Mouse (Mus musculus) erythroblast, embryonic 14.5 days (primary cell): ENCODE results near the gene Nrbp1. TPM values are rescaled to one million over a fixed set of nuclear protein-coding genes. Genes with fewer than 3 reads are reported as not detected.

Source experiments
- H3K27me3 ChIP-seq: 2 replicates; pipeline ENCODE4 v1.6.1; 2012; ENCODE audit warnings: inconsistent platforms; ENCODE audit not compliant: control insufficient read depth
- H3K36me3 ChIP-seq: 2 replicates; pipeline ENCODE4 v1.6.1; 2012; ENCODE audit warnings: mild to moderate bottlenecking, inconsistent platforms; ENCODE audit not compliant: control insufficient read depth
- H3K4me1 ChIP-seq: 2 replicates; pipeline ENCODE4 v1.6.1; 2012; ENCODE audit warnings: inconsistent platforms; ENCODE audit not compliant: control insufficient read depth
- H3K4me3 ChIP-seq: replicated peaks from 2 replicates; pipeline ENCODE3; 2012; ENCODE audit warnings: moderate library complexity, mild to moderate bottlenecking, inconsistent platforms
- H3K9me3 ChIP-seq: 2 replicates; pipeline ENCODE4 v1.6.1; 2012; ENCODE audit warnings: low read length, inconsistent platforms, mixed read lengths; ENCODE audit not compliant: control insufficient read depth
- GATA1 ChIP-seq: IDR thresholded peaks from 2 replicates; pipeline ENCODE4 v1.6.1; 2012; ENCODE audit warnings: low read length, inconsistent platforms, mixed read lengths
- TAL1 ChIP-seq: IDR thresholded peaks from 3 replicates; pipeline ENCODE4 v1.6.1; 2012; ENCODE audit warnings: low read length, inconsistent platforms, mixed read lengths
- polyA plus RNA-seq: library from polyadenylated mRNA; stranded (reverse); fragments of >175 nt; gene quantifications from 2 replicates; pipeline ENCODE4 v1.2.3, GENCODE M21; 2012

Nrbp1 gene
- polyA plus RNA-seq, 1 experiment = 2.6 TPM

GRCm38 (mm10) chr5:31253806-31254205, 13.1 kb downstream of the Nrbp1 start:
- H3K27me3 ChIP-seq = no peaks in the 10 kb centered on the region
- no peaks in the 10 kb centered on the region for H3K9me3 ChIP-seq
- no peak overlapping the region for H3K4me3 ChIP-seq
- H3K4me1 ChIP-seq = peaks cover 21% of the 10 kb centered on the region
- H3K36me3 ChIP-seq = peaks cover 59% of the 10 kb centered on the region
- no peak for TF ChIP-seq GATA1
- TF ChIP-seq TAL1 = no peak

GRCm38 (mm10) chr5:31254452-31254851, 13.8 kb downstream of the Nrbp1 start:
- no peaks in the 10 kb centered on the region for H3K9me3 ChIP-seq

GRCm38 (mm10) chr5:31254901-31255300, 14.2 kb downstream of the Nrbp1 start:
- Histone ChIP-seq H3K27me3 (no peaks in the 10 kb centered on the region), H3K4me3 (no peak overlapping the region), H3K4me1 (peaks cover 21% of the 10 kb centered on the region), H3K36me3 (peaks cover 48% of the 10 kb centered on the region), H3K9me3 (no peaks in the 10 kb centered on the region)
- TF ChIP-seq GATA1 (no peak), TAL1 (no peak)

More at GRCm38 (mm10) chr5:31254452-31254851, 13.8 kb downstream of the Nrbp1 start:
- Histone ChIP-seq H3K36me3 (peaks cover 52% of the 10 kb centered on the region), H3K4me3 (no peak overlapping the region), H3K27me3 (no peaks in the 10 kb centered on the region), H3K4me1 (peaks cover 21% of the 10 kb centered on the region)
- TF ChIP-seq GATA1 = no peak
- no peak for TF ChIP-seq TAL1

- no peaks in the 10 kb centered on the region for H3K27me3 ChIP-seq
- TF ChIP-seq GATA1 = no peak
- TF ChIP-seq TAL1 = no peak
- no peaks in the 10 kb centered on the region for H3K9me3 ChIP-seq
- peaks cover 43% of the 10 kb centered on the region for H3K36me3 ChIP-seq
- no peak overlapping the region for H3K4me3 ChIP-seq
- H3K4me1 ChIP-seq = peaks cover 21% of the 10 kb centered on the region
These were observed 14.7 kb downstream of the Nrbp1 start for GRCm38 (mm10) chr5:31255381-31255780.

GRCm38 (mm10) chr5:31255971-31256370, 15.3 kb downstream of the Nrbp1 start:
- Histone ChIP-seq H3K9me3 (no peaks in the 10 kb centered on the region), H3K4me1 (peaks cover 21% of the 10 kb centered on the region), H3K4me3 (no peak overlapping the region), H3K36me3 (peaks cover 37% of the 10 kb centered on the region), H3K27me3 (no peaks in the 10 kb centered on the region)
- TF ChIP-seq TAL1 (no peak), GATA1 (no peak)

- Histone ChIP-seq H3K27me3 (no peaks in the 10 kb centered on the region), H3K4me3 (no peak overlapping the region), H3K9me3 (no peaks in the 10 kb centered on the region), H3K36me3 (peaks cover 20% of the 10 kb centered on the region), H3K4me1 (peaks cover 10% of the 10 kb centered on the region)
- TF ChIP-seq TAL1 = no peak
- no peak for TF ChIP-seq GATA1
These were observed 17.0 kb downstream of the Nrbp1 start for GRCm38 (mm10) chr5:31257616-31258015.

- H3K9me3 ChIP-seq = no peaks in the 10 kb centered on the region
- H3K27me3 ChIP-seq = no peaks in the 10 kb centered on the region
- H3K36me3 ChIP-seq = peaks cover 12% of the 10 kb centered on the region; the same call in 1 of the 2 replicates
- no peaks in the 10 kb centered on the region for H3K4me1 ChIP-seq
- TF ChIP-seq TAL1 (no peak), GATA1 (no peak)
- H3K4me3 ChIP-seq = no peak overlapping the region
These were observed 25.4 kb downstream of the Nrbp1 start for GRCm38 (mm10) chr5:31266101-31266500.

- TF ChIP-seq TAL1 = no peak
- TF ChIP-seq GATA1 = no peak
- Histone ChIP-seq H3K9me3 (no peaks in the 10 kb centered on the region), H3K4me3 (no peak overlapping the region), H3K36me3 (peaks cover 12% of the 10 kb centered on the region; the same call in 1 of the 2 replicates), H3K4me1 (no peaks in the 10 kb centered on the region), H3K27me3 (no peaks in the 10 kb centered on the region)
These were observed 27.0 kb downstream of the Nrbp1 start for GRCm38 (mm10) chr5:31267686-31268085.

GRCm38 (mm10) chr5:31273018-31273417, 32.4 kb downstream of the Nrbp1 start:
- H3K4me3 ChIP-seq = no peak overlapping the region
- H3K9me3 ChIP-seq = no peaks in the 10 kb centered on the region
- no peaks in the 10 kb centered on the region; the same call in 1 of the 2 replicates for H3K36me3 ChIP-seq
- H3K4me1 ChIP-seq = no peaks in the 10 kb centered on the region
- H3K27me3 ChIP-seq = no peaks in the 10 kb centered on the region
- TF ChIP-seq GATA1 = no peak
- TF ChIP-seq TAL1 = no peak

- H3K27me3 ChIP-seq = no peaks in the 10 kb centered on the region
- H3K9me3 ChIP-seq = no peaks in the 10 kb centered on the region
- peaks cover 10% of the 10 kb centered on the region for H3K36me3 ChIP-seq
- no peaks in the 10 kb centered on the region for H3K4me1 ChIP-seq
- H3K4me3 ChIP-seq = no peak overlapping the region
- TF ChIP-seq TAL1 (no peak), GATA1 (no peak)
These were observed 38.8 kb downstream of the Nrbp1 start for GRCm38 (mm10) chr5:31279245-31279988.
